Mouse (Mus musculus) kidney, adult 8-10 months (tissue): ENCODE data around the gene Tfcp2l1.
"Not testable (repeated sequence)": the region's sequence is repeated elsewhere in the genome, so short reads cannot be mapped to it uniquely, and the experiment has no call there.

ENCODE experiments used
- DNase-seq, 2 experiments: peaks; one replicate each; pipeline ENCODE4 v3.0.0; 2022

Gene Tfcp2l1

GRCm38 (mm10) chr1:118627781-118628464 is at the start of gene Tfcp2l1:
Gene Tfcp2l1, plus strand, starts transcription at chr1:118627945.
- DNase-seq = peak; percentile 92 to 94

- no peak for DNase-seq
Observed at GRCm38 (mm10) chr1:118580174-118580702, 47.5 kb upstream of the Tfcp2l1 start.

GRCm38 (mm10) chr1:118581179-118581578 is 46.6 kb upstream of the Tfcp2l1 start:
- DNase-seq = no peak

GRCm38 (mm10) chr1:118589721-118590120 is 38.0 kb upstream of the Tfcp2l1 start:
- DNase-seq = no peak

- DNase-seq = peak in 1 of 2 experiments; percentile 52
Observed at GRCm38 (mm10) chr1:118592933-118593332, 34.8 kb upstream of the Tfcp2l1 start.

- peak in 1 of 2 experiments; percentile 21 for DNase-seq
Observed at GRCm38 (mm10) chr1:118595395-118595794, 32.4 kb upstream of the Tfcp2l1 start.

- DNase-seq = no peak
Observed at GRCm38 (mm10) chr1:118597475-118598213, 30.1 kb upstream of the Tfcp2l1 start.

GRCm38 (mm10) chr1:118598339-118598738 is 29.4 kb upstream of the Tfcp2l1 start:
- DNase-seq = no peak

- DNase-seq = peak; percentile 77 to 87
Observed at GRCm38 (mm10) chr1:118613631-118614183, 14.0 kb upstream of the Tfcp2l1 start.

- DNase-seq = not testable (repeated sequence)
Observed at GRCm38 (mm10) chr1:118621055-118621454, 6.7 kb upstream of the Tfcp2l1 start.

- DNase-seq = no peak
Observed at GRCm38 (mm10) chr1:118622857-118623256, 4.9 kb upstream of the Tfcp2l1 start.

- DNase-seq = no peak
Observed at GRCm38 (mm10) chr1:118625461-118625860, 2.3 kb upstream of the Tfcp2l1 start.

- DNase-seq = no peak
Observed at GRCm38 (mm10) chr1:118625921-118626320, 1.8 kb upstream of the Tfcp2l1 start.

- no peak for DNase-seq
Observed at GRCm38 (mm10) chr1:118626452-118626851, 1.3 kb upstream of the Tfcp2l1 start.

GRCm38 (mm10) chr1:118633415-118633980 is 5.8 kb downstream of the Tfcp2l1 start:
- DNase-seq = no peak

- DNase-seq = no peak
Observed at GRCm38 (mm10) chr1:118642296-118642999, 14.7 kb downstream of the Tfcp2l1 start.

GRCm38 (mm10) chr1:118643138-118643979 is 15.6 kb downstream of the Tfcp2l1 start:
- peak; percentile 42 to 71 for DNase-seq

GRCm38 (mm10) chr1:118645701-118646100 is 18.0 kb downstream of the Tfcp2l1 start:
- no peak for DNase-seq

GRCm38 (mm10) chr1:118648015-118648414 is 20.3 kb downstream of the Tfcp2l1 start:
- DNase-seq = peak; percentile 46 to 62

- DNase-seq = peak; percentile 28 to 40
Observed at GRCm38 (mm10) chr1:118649933-118650770, 22.4 kb downstream of the Tfcp2l1 start.

- DNase-seq = no peak
Observed at GRCm38 (mm10) chr1:118650771-118651080, 23.0 kb downstream of the Tfcp2l1 start.
